Mouse (Mus musculus): Measurements from ENCODE around the gene Gpr108.

Gpr108 gene

DNA sequence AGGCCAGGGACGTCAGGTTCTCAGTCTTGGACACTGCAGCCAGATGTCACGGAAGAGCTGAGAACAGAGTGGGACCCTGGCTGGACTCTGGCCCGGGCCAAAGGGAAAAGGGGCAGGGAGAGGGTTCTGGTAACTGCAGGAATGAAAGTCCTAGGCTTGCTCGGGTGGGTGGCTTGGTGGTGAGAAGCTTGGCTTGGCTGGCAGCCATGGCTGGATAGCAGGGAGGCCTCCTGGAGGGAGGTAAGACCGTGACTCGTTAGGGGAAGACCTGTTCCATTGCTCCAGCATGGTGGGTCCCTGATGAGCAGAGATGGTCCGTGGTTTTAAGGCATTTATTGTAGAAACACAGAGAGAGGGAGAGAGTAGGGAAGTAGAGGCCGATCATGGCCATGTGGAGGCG, 23.1 kb upstream of the Gpr108 start:
- DNase-seq (ENCODE audit: low spot score), result no peak

DNA sequence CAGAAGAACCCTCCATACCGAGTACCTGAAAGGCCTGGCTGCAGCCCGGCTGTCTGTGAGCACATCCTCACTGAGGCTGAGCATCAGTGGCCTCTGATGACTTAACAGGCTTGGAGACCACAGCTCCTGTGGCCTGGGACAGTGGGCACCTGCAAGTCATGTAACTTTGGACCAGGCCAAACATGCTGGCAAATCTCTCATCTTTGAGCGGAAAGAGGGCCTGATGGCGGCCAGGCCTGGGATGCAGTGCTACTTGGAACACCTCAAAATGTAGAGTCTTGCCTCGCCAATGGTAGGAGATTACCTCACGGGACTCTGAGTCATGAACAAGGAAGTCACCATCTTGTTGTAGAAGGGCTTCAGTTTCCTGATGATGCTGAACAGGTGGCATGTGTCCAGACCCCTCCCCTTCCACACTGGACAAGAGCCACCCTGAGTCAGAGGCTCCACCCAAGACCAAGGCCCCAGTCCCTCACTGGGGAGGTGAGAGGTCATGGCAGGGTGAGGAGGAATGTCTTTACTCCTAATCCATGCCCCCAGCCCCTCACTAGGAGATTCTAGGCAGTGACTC, 19.4 kb upstream of the Gpr108 start:
- no peak for DNase-seq (ENCODE audit: low spot score)

DNA sequence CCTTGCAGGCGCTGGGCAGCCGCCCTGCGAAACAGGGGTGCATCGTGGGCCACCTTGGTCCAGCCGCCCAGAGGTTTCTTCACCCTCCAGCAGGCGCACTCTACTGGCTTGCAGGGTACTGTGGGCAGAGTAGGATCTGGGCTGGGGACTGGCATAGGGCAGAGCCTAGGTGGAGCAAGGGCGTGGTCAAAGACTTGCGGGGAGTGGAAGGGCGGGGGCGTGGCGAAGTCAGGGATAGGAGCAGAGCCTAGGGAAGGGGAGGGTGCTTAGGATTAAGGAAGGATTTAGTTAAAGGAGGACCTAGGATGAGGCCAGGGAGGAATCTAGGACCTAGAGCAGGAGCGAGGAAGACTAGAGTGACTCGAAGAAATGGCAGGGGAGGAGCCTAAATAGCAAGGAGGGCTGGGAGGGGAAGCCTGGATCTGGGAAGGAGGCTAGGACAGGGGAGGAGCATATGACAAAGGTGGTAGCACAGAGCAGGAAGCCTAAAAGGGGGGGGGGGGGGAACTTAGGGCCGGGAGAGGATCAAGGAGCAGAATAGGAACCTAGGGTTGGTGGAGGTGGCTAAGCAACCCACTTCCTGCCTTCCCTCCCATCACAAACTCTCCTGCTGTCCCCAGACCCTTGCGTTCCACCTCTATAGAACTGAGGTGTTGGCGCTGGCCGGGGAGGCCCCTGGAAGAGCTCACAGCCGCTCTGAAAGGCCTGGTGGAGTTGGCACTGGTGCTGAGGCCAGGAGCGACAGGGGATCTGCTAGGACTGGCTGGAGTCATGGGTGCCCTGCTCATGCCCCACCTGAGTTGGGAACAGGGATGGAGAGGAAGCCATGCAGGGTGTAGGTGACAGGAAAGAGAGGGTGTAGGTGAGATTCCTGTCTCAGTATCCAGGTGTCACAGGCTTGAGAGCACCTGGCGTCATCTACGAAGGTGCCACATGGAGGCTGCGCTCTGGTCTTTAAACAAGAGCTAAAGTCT, 17.0 kb upstream of the Gpr108 start:
- DNase-seq (ENCODE audit: low spot score), result peak; percentile 70

DNA sequence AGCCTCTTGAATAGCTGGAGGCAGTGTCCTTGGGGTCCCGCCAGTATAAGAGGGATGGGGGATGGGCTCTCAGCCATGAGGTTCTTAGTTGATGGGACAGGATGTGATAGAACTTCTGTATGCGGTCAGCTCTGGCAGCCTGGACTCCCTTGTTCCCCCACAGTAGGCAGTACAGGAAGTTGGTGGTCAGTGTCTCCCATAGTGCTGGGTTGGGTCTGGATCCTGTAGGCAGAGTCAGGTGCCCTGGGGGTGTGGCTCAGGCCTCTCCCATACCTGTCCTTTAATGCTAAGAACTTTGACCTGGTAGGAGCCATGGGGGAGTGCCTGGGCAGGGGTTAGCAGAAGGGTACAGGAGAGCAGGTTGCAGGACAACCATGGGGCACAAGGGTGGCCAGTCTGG, 15.9 kb upstream of the Gpr108 start:
- DNase-seq (ENCODE audit: low spot score), result no peak

DNA sequence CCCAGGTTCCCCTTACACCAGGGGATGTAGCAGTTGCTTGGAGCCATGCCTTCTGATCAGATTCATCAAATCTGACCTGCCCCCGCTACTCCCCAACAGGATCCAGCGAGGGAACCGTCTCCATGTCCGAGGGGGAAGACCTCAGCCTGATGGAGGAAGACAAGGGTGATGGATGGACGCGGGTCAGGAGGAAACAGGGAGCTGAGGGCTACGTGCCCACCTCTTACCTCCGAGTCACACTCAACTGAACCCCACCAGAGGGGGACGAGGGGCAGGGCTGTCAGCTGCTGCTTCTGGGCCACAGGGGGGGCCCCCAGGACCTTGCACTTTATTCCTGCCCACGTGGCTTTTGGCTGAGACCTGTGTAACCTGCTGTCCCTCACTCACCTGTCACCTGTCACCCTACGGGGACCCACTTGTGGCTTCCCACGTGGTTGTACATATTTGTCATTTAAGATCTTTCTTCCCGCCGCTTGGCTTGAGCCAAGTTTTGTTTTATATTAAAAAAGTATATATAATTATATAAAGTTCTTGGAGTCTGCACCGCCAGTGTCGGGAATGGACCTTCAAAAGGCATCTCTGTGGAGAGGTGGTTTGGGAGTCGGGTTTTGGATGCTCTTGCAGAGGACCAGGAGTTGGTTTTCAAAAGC, 14.8 kb upstream of the Gpr108 start:
- DNase-seq (ENCODE audit: low spot score), result no peak

DNA sequence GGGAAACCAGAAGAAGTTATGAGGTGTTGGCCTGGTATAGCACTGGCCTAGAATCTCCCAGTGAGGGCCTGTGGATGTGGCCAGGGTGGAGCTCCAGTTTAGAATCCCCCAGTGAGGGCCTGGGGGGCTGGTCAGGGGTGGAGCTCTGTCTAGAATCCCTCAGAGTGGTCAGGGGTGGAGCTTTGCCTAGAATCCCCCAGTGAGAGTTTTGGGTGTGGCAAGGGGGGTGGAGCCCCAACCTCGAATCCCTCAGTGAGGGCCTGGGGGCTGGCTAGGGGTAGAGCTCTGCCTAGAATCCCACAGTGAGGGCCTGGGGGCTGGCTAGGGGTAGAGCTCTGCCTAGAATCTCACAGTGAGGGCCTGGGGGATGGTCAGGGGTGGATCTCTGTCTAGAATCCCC, 13.6 kb upstream of the Gpr108 start:
- DNase-seq (ENCODE audit: low spot score), result no peak

DNA sequence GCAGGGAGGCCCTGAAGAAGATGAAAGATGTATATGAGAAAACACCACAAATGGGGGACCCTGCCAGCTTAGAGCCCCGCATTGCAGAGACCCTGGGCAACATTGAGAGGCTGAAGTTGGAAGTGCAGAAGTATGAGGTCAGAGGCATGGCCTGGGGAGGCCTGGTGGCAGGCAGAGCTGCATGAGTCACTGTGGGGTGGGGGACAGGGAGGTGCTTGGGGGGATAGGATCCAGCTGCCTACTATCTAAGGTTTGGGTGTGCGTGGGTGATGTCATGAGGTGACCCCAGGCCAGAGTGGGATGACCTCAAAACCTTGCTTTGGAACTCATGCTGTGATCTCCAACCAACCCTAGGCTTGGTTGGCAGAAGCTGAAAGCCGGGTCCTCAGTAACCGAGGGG, 13.0 kb upstream of the Gpr108 start:
- no peak for DNase-seq (ENCODE audit: low spot score)

DNA sequence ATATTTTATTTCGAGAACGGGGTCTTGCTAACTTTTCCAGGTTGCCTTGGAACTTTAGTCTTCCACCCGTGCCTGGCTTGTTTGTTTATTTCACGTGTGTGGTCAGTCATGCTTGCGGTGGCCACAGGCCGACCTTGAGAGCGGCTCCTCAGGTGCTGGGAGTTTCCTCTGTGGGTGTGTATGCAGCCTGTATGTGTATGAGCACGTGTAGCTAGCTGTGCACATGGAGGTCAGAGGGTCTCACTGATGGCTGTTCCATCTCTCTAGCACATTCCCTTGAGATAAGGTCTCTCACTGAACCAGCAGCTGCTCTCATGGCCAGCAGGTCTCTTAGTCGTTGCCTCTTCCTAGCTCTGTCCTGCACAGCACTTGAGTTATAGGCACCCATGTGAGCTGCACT, 12.1 kb upstream of the Gpr108 start:
- no peak for DNase-seq (ENCODE audit: low spot score)

DNA sequence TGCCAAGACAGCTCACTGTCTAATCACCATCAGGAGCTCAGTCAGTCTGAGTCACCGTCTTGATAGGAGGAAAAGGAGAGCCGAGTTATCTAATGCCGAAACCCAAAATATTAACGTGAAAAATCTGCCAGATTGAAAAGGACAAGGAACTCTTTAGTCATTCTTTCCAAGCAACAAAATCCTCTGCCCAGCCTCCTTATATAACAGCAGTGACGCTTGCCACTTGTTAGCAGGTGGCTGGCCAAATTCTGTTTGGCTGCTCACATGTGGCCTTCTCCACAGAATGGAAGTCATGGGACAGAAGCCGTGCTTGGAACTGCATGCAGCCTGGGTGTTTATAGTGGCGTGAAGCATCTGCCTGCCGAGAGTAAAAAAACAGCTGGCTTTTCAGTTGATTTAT, 11.5 kb upstream of the Gpr108 start:
- DNase-seq (ENCODE audit: low spot score), result no peak

DNA sequence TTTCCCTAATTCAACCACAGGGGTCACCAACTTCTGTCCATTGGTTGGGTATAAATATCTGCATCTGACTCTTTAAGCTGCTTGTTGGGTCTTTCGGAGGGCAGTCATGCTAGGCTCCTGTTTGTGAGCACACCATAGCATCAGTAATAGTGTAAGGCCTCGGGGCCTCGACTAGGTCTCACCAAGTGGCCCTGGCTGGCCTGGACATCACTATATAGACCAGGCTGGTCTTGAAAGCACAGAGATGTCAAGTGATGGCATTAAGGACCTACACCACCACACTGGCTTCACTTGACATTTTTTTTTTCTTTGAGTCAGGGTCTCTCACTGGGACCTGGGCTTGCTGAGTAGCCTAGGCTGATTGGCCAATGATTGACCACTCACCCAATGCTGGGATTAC, 9.9 kb upstream of the Gpr108 start:
- no peak for DNase-seq (ENCODE audit: low spot score)

DNA sequence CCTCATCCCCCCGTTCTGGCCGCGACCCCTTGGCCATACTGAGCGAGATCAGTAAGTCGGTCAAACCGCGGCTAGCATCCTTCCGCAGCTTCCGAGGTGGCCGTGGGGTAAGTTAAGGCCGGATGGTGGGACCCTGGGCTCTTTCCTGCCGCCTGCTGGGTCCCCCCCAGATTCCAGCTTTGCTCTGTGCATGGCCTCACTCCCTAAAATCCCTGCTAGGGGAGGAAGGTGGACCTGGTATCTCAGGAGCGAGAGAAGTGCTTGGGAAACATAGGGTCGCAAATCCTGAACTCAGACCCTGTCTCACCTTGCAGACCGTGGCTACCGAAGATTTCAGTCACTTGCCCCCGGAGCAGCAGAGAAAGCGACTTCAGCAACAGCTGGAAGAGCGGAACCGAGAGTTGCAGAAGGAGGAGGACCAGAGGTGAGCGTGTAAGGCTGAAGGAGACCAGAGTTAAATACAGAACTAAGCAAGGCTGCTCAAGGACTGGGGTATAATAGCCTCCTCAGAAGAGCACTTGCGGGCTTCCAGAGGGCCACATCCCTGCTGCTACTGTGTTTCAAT, 8.8 kb upstream of the Gpr108 start:
- DNase-seq (ENCODE audit: low spot score), result no peak

DNA sequence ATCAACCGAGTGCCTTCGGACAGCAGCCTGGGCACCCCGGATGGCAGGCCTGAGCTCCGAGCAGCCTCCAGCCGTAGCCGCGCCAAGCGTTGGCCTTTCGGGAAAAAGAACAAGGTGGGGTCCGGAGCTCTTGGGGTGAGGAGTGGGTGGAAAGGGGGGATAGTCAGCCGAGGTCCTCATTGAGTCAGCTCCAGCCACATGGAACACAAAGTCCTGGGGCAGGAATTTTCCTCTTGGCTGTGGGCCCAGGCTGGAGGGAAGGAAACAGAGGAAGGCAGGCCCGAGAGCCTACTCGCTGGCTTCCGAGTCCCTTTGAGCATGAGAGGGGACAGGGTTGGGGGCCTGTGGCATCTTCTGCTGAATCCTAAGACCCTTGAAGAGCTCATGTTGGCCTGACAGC, 7.1 kb upstream of the Gpr108 start:
- no peak for DNase-seq (ENCODE audit: low spot score)

DNA sequence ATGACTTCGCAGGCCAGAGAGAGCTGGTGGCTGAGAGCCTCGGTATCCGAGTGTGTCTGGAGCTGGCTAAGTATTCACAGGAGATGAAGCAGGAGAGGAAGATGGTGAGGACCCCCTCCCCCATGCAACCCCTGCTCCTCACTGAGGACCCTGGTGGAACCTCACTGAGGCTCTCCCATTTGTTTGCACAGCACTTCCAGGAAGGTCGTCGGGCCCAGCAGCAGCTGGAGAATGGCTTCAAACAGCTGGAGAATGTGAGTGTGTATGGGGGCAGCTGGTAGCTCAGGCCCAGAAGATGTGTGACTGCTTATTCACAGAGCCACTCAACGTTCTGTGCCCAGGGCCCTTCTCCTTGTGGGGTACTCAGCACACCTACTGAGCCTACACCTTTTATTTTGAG, 5.1 kb upstream of the Gpr108 start:
- no peak for DNase-seq (ENCODE audit: low spot score)

DNA sequence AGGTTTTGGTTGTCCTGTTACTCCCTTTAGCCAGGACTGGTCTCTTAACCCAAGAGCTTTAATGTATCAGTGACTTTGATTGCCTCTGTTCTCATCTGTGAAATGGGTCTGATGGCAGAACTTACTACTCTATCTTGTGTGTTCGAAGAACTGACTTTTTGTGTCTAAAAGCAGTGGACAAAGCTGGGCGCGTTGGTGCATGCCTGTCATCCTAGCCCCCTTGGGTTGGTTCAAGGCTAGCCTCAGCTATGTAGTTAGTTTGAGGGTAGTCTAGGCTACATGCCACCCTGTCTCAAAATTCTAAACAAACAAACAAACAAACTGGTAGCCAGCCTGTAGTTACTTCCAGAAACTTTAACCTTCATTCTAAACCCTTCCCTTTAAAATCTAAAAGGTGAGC, 3.2 kb upstream of the Gpr108 start:
- no peak for DNase-seq (ENCODE audit: low spot score)

DNA sequence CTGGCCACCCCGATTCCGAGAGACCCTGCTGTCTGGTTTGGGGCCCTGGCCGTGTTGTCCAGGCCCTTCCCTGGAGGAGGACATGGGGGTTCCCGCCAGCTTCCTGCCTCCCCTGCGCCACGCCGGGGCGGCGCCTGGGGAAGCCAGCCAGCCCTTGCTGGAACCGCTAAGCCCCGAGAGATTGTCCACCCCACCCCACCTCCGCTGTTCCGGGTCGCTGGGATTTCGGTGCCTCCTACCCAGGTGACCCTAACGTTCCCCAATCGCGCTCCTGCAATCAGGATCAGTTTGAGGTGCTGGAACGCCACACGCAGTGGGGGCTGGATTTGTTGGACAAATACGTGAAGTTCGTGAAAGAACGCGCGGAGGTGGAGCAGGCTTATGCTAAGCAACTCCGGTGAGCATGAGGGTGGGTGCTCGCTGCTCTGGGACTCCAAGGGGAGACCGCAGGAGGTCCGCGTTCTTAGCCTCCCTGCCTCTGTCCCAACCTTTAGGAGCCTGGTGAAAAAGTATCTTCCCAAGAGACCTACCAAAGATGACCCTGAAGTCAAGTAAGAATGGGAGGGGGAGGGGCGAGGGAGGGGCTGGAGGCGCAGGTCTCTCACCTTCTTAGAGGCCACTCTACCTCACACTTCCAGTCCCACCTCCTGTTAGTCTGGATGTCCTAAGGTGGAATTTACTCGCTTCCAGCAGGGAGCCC, 2.4 kb upstream of the Gpr108 start:
- no peak for DNase-seq (ENCODE audit: low spot score)

DNA sequence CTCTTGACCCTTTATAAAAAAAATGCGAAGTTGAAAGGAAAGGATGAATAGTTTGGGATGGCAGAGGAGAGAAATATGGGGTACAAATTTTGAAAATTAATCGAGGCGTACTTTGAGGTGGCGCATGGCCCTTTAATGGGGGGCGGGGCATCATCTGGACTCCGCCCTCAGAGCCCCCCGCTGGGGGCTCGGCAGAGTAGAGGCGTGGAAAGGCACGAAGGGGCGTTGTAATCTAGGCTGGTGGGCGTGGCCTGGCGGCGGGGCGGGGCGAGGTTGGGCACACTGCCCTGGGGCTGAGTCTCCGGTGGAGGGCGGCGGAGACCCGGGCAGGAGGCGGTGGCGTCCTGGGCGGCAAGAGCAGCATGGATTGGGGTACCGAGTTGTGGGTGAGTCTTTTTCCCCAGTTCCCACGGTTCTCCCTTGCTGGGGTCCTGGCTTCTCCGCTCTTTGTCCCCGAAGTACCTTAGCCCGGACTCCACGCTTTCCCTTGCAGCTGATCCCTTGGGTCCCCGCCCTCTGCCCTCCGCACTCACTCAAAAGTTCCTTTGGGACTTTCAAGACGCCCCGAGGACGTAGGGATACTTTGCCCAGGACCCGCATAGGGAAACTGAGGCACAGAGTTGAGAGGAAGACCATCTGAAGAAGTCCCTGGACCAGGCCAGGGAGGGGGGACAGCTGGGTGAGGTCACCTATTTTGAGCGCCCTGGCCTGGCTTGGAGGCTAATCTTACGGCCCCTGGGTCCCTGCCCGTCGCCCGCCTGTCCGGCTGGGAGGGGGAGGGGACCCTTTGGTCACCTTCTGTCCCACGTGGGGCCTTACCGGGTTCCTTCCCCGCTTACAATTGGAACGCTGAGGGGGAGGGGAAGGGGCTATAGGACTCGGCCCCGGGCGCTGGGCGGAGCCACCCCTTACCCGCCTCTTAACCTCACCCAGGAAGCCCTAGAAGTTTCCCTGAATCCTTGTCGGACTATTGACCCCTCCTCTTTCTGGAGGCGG, 1.2 kb upstream of the Gpr108 start, which contains the start of gene Trip10:
Gene Trip10, plus strand, starts transcription at position 270 of the 996 bp plus-strand sequence.
- peak; percentile 99 for DNase-seq (ENCODE audit: low spot score)

DNA sequence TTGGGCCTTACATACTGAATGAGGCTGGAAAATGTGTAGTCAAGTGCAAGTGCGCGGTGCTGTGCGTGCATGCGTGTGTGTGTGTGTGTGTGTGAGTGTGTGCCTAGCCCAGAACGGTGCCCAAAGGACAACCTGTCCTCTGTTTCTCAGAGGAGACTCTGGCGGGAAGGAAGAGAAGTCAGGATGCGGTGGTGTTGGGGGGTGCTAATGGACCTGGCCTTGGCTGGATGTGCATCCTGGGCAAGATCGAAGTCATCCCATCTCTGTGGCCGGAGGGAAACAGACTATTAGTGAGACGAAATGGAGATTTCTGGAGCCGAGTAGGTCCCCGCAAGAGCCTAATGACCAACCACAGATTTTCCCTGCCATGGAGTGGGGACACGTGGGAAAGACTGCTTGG, 525 bp upstream of the Gpr108 start:
- no peak for DNase-seq (ENCODE audit: low spot score)

DNA sequence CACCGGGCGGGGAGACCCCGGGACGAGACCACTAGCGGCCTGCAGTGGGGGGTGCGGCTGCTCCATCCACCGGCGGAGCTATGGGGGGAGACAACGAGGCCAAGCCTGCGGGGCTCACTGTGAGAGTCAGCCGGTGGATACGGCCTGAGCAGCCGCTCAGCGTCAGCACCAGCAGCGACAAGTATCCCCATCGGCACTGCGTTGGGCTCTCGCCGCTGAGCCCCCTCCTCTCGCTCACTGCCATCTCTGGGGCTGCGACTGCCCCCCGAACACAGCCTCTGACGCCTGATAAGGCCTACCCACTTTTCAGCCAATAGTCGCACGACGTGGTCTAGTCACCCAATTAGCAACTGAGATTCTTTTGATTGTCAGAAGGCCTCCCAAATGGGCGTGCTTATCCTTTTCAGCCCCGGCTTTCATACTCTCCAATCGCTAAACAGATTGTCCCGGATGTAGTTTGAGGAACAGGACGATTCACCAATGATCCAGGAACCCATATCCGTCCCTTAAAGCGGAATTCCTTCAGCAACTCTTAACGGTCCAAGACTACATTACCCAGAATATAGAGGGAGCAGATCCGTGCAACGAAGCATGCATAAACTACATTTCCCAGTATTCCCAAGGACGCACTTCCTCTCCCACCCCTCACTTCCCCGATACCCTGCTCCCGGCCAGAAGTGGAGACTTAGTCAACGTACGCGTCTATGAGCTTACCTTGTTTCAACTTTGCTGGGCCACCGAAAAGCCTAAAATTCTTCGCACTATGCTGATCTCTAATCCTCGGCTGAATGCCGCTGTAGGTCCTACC, 649 bp downstream of the Gpr108 start:
- DNase-seq (ENCODE audit: low spot score), result peak; percentile 83

DNA sequence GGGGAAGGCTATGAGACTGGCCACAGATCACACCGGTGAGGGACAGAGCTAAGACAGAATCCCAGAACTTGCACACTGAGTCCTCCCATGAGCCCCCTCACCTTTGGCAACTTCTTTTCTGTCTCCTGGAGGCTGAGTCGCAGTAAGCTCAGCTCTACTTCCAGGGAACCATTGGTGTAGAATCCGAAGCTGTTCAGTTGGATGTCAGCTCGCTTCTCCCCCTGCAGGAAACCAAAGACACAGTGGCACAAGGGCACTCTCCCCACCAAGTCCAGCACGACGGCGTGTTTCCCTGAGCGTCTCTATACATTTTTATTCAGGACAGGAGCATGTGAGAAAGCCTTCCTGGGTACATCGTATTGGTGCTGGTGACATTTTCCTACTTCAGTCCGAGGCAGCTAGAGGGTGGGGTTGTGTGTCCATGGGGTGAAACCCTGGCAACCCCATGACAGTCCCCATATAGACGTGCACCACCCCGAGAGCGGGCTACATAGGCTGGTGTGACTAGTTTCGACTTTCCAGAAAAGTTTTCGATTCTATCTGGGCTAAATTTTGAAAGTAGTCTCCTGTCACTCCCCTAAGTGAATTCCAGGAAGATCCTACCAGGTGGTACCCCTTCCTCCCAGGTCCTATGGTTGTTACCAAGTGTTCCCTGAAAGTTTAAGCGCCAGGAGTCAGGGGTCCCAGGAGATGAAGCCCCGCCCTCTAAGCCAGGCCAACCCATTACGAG, 1.4 kb downstream of the Gpr108 start:
- no peak for DNase-seq (ENCODE audit: low spot score)

Data from ovary, postnatal 14 days (tissue).